Mouse (Mus musculus) kidney, adult 2 months (tissue): ENCODE measurements around the gene Dync1li1. TPM values are rescaled to one million over a fixed set of nuclear protein-coding genes. Genes with fewer than 3 reads are reported as not detected.
"Not testable (repeated sequence)": the region's sequence is repeated elsewhere in the genome, so short reads cannot be mapped to it uniquely, and the experiment has no call there.

ENCODE experiments used
- DNase-seq: peaks from one replicate; pipeline ENCODE4 v3.0.0; 2021
- H3K27ac ChIP-seq: fragments of 200-500 bp; 2 replicates; pipeline ENCODE4 v1.5.1; 2012; ENCODE audit warnings: low read depth, low read length, control low read depth, inconsistent platforms; ENCODE audit not compliant: insufficient read depth
- H3K27me3 ChIP-seq: fragments of 200-500 bp; replicated peaks from 2 replicates; pipeline ENCODE4 v1.6.1; 2012; ENCODE audit warnings: mild to moderate bottlenecking, moderate library complexity, low read length, inconsistent platforms; ENCODE audit not compliant: control insufficient read depth, insufficient read depth
- H3K36me3 ChIP-seq: fragments of 200-500 bp; 2 replicates; pipeline ENCODE4 v1.6.1; 2012; ENCODE audit warnings: mild to moderate bottlenecking, moderate library complexity, low read length, inconsistent platforms; ENCODE audit not compliant: control insufficient read depth, insufficient read depth
- H3K4me1 ChIP-seq: fragments of 200-500 bp; 2 replicates; pipeline ENCODE4 v1.6.1; 2011; ENCODE audit warnings: low read length; ENCODE audit not compliant: control insufficient read depth, insufficient read depth
- H3K4me3 ChIP-seq: fragments of 200-500 bp; 2 replicates; pipeline ENCODE4 v1.5.1; 2011; ENCODE audit warnings: mild to moderate bottlenecking, low read depth, low read length, control low read depth; ENCODE audit not compliant: insufficient read depth
- CTCF ChIP-seq: fragments of 200-500 bp; conservative IDR thresholded peaks from 2 replicates; pipeline ENCODE4 v1.5.1; 2011; ENCODE audit warnings: low read depth, mild to moderate bottlenecking, control low read depth, low read length, moderate library complexity, mixed read lengths; ENCODE audit not compliant: insufficient read depth, insufficient read length
- POLR2A ChIP-seq: fragments of 200-500 bp; IDR thresholded peaks from one replicate; pipeline ENCODE4 v1.6.1; 2011; ENCODE audit warnings: low read depth, low read length, control low read depth
- WGBS: fragments of 180-500 bp; shearing (Covaris S2); methylation state at CpG from one replicate; pipeline ENCODE4 v1.1.7; 2018; 5-methylcytosine and 5-hydroxymethylcytosine counted together
- polyA plus RNA-seq: library from polyadenylated mRNA; depleted of rRNA; stranded (reverse); fragments of >200 nt; gene quantifications from 2 replicates; pipeline ENCODE4 v1.2.3, GENCODE M21; 2012

The Dync1li1 gene
- polyA plus RNA-seq, 1 experiment, result 24.6 TPM

- peaks cover 2% of the 10 kb centered on the region; the same call in 1 of the 2 replicates for H3K36me3 ChIP-seq
- H3K27me3 ChIP-seq, result no peaks in the 10 kb centered on the region
- 45% methylated on average over 2 of the region's 2 CpGs for WGBS
- H3K4me3 ChIP-seq, result peak overlapping the region; percentile 34
- TF ChIP-seq CTCF (no peak), POLR2A (no peak)
- H3K4me1 ChIP-seq, result peaks cover 12% of the 10 kb centered on the region; the same call in 1 of the 2 replicates
- H3K27ac ChIP-seq, result peak overlapping the region; percentile 92
- peak; percentile 89 for DNase-seq
Measured at GRCm38 (mm10) chr9:114701031-114701430, 12.4 kb downstream of the Dync1li1 start.

GRCm38 (mm10) chr9:114701921-114702320 is 13.3 kb downstream of the Dync1li1 start:
- H3K4me1 ChIP-seq, result peaks cover 12% of the 10 kb centered on the region; the same call in 1 of the 2 replicates
- WGBS, result 45% methylated on average over 4 of the region's 4 CpGs
- no peak overlapping the region for H3K4me3 ChIP-seq
- peak; percentile 81 for DNase-seq
- TF ChIP-seq POLR2A, result no peak
- no peak for TF ChIP-seq CTCF
- H3K27ac ChIP-seq, result peak overlapping the region; percentile 24
- no peaks in the 10 kb centered on the region for H3K27me3 ChIP-seq
- H3K36me3 ChIP-seq, result peaks cover 2% of the 10 kb centered on the region; the same call in 1 of the 2 replicates

GRCm38 (mm10) chr9:114707805-114708204 is 19.2 kb downstream of the Dync1li1 start:
- no peaks in the 10 kb centered on the region for H3K4me1 ChIP-seq
- peaks cover 2% of the 10 kb centered on the region for H3K36me3 ChIP-seq
- H3K27ac ChIP-seq, result no peak overlapping the region
- H3K27me3 ChIP-seq, result no peaks in the 10 kb centered on the region
- WGBS, result 84% methylated on average over 4 of the region's 4 CpGs
- no peak for TF ChIP-seq POLR2A
- no peak for TF ChIP-seq CTCF
- H3K4me3 ChIP-seq, result no peak overlapping the region
- no peak for DNase-seq

GRCm38 (mm10) chr9:114710345-114710744 is 21.8 kb downstream of the Dync1li1 start:
- peaks cover 2% of the 10 kb centered on the region for H3K36me3 ChIP-seq
- 73% methylated on average over 7 of the region's 7 CpGs for WGBS
- no peak overlapping the region for H3K4me3 ChIP-seq
- DNase-seq, result peak; percentile 68
- peaks cover 16% of the 10 kb centered on the region for H3K4me1 ChIP-seq
- H3K27ac ChIP-seq, result no peak overlapping the region
- no peaks in the 10 kb centered on the region for H3K27me3 ChIP-seq
- TF ChIP-seq POLR2A, result no peak
- TF ChIP-seq CTCF, result peak; percentile 49; the same call in 1 of the 2 replicates

GRCm38 (mm10) chr9:114713481-114713880 is 24.9 kb downstream of the Dync1li1 start:
- Histone ChIP-seq H3K27ac (peak overlapping the region; percentile 94), H3K4me3 (no peak overlapping the region), H3K4me1 (peaks cover 34% of the 10 kb centered on the region), H3K27me3 (no peaks in the 10 kb centered on the region), H3K36me3 (no peaks in the 10 kb centered on the region; the same call in none of the 2 replicates)
- TF ChIP-seq POLR2A (no peak), CTCF (no peak)
- 44% methylated on average over 7 of the region's 7 CpGs for WGBS
- DNase-seq, result peak; percentile 94

- Histone ChIP-seq H3K4me3 (no peak overlapping the region), H3K27ac (peak overlapping the region; percentile 90), H3K4me1 (peaks cover 34% of the 10 kb centered on the region), H3K27me3 (no peaks in the 10 kb centered on the region), H3K36me3 (peaks cover 6% of the 10 kb centered on the region)
- WGBS, result 45% methylated on average over 18 of the region's 18 CpGs
- DNase-seq, result peak; percentile 95
- no peak for TF ChIP-seq POLR2A
- TF ChIP-seq CTCF, result no peak
Measured at GRCm38 (mm10) chr9:114716677-114717331, 28.2 kb downstream of the Dync1li1 start.

GRCm38 (mm10) chr9:114727315-114727714 is 38.7 kb downstream of the Dync1li1 start:
- WGBS, result 4% methylated on average over 3 of the region's 3 CpGs
- peak; percentile 65 for DNase-seq

GRCm38 (mm10) chr9:114728432-114728831 is 39.8 kb downstream of the Dync1li1 start:
- H3K27me3 ChIP-seq, DNase-seq, H3K27ac ChIP-seq, H3K4me3 ChIP-seq, H3K4me1 ChIP-seq, H3K36me3 ChIP-seq: not testable (repeated sequence)
- WGBS, result 32% methylated on average over 2 of the region's 2 CpGs

More at GRCm38 (mm10) chr9:114727315-114727714, 38.7 kb downstream of the Dync1li1 start:
- Histone ChIP-seq H3K4me1 (peaks cover 4% of the 10 kb centered on the region), H3K36me3 (peaks cover 6% of the 10 kb centered on the region), H3K27me3 (no peaks in the 10 kb centered on the region), H3K27ac (no peak overlapping the region), H3K4me3 (no peak overlapping the region)
- TF ChIP-seq POLR2A (no peak), CTCF (peak; percentile 74)
